Mouse (Mus musculus) cerebellum, adult 2 months (tissue): ENCODE measurements around the gene Colgalt2.

Experiments
- CTCF ChIP-seq: fragments of 200-500 bp; IDR thresholded peaks from 2 replicates; pipeline ENCODE4 v1.5.1; 2011; ENCODE audit warnings: low read depth, mild to moderate bottlenecking, control low read depth, low read length, moderate library complexity, borderline replicate concordance; ENCODE audit not compliant: insufficient read depth
- POLR2A ChIP-seq: fragments of 200-500 bp; IDR thresholded peaks from 2 replicates; pipeline ENCODE4 v1.6.1; 2011; ENCODE audit warnings: low read length, control low read depth, borderline replicate concordance; ENCODE audit not compliant: insufficient read depth

GRCm38 (mm10) chr1:152550973-152551372 lies 151.3 kb downstream of the Colgalt2 start:
- no peak for TF ChIP-seq POLR2A
- no peak for TF ChIP-seq CTCF
